Mouse (Mus musculus): ENCODE results near the gene P3h2.

The P3h2 gene

DNA sequence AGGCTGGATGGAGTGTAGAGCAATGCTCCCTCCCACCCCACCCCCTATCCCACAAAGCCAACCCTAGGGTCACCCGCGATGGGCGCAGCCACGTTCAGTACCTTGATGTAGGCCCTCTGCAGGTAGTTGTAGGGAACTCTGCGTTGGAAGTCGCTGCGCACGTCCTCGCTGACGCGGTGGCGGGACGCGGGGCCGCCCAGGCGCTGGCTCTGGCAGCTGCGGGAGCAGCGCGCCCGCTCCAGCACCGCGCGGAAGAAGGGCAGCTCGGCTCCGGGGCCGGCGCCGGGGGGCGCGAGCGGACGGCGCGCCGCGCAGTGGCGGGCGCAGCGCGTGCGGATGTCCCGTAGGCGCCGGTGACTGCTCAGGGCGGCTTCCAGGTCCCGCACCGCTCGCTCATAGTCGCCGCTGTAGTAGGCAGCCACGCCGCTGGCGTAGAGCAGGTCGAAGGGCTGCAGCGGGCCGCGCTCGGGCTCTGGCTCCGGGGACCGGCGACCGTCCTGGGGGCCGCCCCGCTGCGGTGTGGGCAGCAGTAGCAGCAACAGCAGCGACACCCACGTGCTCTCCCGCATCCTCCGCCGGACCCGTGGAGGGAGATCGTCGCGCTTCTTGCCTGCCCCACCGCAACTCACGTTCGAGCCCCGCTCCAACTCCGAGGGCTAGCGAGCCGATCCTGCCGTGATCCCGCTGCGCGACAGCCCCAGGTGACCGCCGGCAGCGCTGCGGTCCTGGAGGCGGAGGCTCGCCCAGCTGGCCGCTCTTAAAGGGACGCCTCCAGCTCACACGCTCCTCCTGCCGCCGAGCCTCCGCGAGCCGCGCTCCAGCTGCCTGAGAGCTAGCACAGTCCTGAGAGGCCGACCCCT lies at the start of gene P3h2:
Gene P3h2 (minus strand): TSS at position 670 of the 860 bp plus-strand sequence.
- no peak for DNase-seq (ENCODE audit: low spot score)

DNA sequence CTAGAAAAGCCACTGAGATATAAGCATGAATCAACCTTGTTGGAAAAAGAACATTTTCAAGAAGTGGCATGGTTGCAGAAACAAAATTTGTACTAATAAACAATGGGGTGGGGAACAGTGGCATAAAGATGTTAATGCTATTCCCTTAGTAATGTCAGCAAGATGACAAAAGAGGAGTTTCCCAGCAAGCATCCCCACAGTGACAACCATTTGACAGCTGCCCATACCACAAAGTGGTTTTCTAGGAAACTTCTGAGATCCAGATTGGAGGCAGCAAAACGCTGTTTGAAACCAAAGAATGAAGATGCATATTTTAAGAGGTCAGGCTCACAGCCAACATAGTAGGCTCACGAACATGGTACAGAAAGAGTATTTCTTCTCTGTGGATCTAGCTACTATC lies 46.7 kb upstream of the P3h2 start:
- DNase-seq (ENCODE audit: low spot score) = no peak

DNA sequence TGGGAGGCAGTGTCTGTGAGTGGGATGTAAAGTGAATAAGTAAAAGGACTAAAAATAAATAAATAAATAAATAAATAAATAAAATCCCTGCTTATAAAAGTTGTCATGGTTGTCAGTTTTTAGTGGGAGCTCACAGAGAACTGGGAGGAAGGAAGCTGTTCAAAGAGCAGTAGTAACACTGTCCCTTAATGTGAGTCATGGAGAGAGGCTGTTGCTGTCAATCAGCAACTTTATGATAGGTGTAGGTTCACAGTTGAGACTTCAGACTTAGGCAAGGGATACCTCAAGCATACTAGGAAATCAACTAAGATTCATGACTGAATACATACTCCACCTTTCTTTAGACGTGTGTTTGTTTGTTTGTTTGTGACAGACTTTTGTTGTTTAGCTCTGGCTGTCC lies 45.4 kb upstream of the P3h2 start:
- DNase-seq (ENCODE audit: low spot score) = no peak

DNA sequence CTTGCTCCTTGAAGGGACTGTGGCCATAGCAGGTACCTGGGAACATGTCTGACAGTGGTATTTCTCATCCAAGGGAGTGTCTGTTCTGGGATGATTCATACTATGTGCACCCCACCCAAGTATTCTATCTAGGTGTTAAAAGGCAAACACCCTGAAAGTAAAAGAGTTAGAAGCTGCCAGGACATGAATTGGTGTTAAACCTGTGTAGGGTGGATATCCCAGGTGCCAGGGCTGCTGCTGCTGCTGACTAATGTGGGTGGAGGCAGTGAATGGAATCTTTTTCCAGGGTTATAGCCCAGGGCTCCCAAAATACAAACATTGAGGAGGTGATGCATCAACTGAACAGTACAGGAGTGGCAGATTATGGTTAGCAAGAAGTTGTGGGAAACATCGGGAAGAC lies 41.3 kb upstream of the P3h2 start:
- no peak for DNase-seq (ENCODE audit: low spot score)

DNA sequence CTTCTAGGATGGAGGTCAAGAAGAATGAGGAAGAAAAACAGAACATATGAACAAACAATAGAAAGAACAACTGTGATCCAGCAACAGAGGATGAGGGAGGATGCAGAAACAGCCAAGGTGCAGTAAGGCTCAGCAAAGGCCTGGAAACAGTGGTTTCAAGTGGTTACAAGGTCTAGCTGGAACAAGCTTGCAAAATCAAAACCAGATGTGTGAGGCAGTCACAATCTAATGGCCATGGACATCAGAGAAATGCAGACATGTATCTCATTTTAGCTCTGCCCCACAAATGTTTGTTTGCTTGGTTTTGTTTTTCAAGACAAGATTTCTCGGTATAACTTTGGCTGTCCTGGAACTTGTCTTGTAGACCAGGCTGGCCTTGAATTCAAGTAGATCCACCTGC lies 25.5 kb upstream of the P3h2 start:
- no peak for DNase-seq (ENCODE audit: low spot score)

DNA sequence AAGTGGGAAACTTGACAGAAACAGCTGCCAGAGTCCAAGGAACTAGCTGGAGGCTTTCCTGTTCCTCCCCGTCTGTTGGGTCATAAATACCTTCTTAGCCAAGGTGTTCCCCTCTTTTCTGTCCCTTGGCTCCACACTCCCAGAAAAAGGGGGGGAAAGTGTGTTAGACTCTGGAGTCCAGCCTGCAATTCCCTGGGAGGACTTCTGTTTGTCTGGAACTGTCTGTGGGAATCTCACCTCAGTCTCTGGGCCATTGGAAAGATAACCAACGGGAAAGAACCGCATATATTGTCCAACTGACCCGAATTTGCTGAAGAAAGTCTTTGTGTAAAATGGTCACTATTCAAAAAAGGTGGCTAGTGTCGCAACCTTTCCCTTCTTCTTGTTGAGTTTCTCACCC lies 1.0 kb upstream of the P3h2 start:
- no peak for DNase-seq (ENCODE audit: low spot score)

DNA sequence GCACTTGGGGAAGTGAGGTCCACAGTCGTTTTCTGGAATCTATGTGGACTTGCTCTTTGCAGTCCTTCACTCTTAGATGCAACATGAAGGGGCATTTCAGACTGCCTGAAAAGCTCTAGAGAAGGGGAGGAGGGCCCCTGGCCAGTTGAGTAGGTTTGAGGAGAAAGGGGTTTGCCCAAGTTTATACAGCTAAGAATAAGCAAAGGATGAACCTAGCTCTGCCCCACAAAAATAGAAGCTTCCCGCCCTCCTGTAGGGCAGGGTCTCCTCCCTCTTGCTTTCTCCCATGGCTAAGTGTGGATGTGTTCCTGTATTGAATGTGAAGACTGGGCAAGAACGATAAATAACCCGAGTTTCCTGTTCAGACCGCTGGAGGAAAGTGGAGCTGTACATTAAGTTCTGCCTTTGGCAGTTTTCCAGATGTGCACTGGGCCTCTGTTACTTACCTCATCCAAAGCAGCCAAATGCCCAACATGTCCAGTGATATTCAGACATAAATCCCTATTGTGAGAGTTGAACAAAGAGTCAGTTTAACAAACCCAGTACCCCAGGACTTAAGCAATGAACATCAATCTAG lies 545 bp upstream of the P3h2 start:
- no peak for DNase-seq (ENCODE audit: low spot score)

DNA sequence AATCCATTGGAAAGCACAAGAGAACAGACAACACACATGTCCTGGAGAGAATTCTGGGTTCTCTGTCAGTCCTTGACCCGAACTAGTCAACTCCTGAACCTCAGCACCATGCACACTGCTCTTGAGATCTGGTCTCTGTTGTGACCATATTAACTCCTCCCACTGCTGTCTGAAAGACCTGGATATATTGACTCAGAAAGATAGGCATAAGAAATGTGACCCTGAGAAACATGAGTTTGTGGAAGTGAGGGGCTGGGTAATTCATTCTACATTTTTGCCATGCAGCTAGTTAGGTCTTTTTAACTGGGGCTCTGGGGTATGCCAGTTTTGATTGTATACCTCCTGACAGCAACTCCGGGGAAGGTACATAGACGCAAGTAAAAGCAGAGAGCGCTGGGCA lies 1.3 kb downstream of the P3h2 start:
- no peak for DNase-seq (ENCODE audit: low spot score)

DNA sequence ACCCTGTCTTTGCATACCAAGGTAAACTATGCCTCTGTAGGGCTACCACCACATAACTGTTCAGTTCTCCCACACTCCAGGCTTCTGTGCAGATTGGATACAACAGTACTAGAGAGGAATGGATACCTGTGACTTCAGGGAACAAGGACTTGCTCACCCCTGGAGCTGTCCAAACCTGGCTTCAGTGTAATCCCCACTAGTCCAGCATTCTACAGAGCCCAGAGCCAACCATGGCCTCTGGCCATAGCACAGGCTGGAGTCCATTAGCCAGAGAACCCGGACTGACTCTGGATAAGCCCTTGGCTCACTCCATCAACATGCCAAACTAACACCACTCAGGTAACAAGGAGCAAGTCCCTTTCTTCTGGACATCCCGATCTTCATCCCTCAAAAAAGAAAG lies 2.7 kb downstream of the P3h2 start:
- no peak for DNase-seq (ENCODE audit: low spot score)

DNA sequence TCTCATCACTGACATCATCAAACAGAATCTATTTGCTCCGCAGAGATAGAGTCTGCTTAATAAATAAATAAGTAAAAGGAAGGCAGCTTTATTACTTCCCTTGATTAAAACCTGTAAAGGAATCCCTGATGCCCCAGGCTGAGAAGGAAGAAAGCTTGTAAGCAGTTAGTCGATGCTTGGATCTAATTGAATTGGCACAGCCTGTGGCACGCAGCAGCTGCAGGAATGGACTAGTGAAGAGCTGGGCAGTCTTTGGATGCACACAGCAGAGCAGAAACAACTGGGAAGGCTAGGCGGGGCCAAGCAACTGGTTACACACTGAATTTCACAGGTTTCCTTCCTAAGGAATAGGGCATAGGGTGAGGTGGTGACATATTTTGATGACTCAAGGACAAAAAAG lies 5.4 kb downstream of the P3h2 start:
- no peak for DNase-seq (ENCODE audit: low spot score)

DNA sequence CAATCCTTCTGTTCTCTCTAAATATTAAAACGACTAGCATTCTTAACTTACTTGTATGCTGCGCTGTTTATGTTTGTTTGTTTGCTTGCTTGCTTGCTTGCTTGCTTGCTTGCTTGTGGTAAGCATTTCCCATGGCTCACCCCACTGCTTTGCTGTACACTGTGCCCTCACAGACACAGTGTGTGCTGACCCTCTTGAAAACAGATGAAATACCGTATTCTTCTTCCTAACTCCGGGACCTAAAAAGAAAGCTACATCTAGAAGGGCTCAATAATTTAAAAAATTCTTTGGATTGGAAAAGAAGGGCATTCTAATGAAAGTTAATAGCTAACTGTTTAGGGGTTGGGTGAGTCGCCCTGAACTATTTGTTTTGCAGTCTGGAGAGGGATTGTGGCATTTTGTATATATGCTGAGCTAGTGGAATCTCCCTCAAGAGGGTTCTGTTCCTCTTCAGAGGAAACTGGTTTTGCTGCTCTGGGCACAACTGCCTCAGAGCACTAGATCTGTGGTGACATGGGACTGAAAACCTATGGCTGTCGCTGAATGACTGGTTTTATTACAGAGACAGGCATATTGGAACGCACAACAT lies 9.8 kb downstream of the P3h2 start:
- DNase-seq (ENCODE audit: low spot score) = no peak

DNA sequence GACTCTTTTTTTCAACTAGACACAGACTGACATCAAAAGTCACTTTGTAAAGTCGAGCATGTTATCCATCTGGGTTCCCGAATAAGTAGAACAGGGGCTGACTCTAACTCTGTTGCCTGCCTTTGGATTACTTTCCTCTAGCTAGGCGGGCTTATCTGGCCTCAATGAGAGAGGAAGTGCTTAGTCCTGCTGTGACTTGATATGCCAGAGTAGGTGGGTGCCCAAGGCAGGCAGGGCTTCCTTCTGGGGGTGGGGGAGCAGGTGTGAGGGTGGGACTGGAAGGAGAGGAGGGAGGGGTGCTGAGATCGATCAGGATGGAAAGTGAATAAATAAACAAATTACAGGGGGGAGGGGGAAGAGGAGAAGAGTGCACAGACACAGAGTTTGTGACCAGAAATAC lies 11.7 kb downstream of the P3h2 start:
- no peak for DNase-seq (ENCODE audit: low spot score)

DNA sequence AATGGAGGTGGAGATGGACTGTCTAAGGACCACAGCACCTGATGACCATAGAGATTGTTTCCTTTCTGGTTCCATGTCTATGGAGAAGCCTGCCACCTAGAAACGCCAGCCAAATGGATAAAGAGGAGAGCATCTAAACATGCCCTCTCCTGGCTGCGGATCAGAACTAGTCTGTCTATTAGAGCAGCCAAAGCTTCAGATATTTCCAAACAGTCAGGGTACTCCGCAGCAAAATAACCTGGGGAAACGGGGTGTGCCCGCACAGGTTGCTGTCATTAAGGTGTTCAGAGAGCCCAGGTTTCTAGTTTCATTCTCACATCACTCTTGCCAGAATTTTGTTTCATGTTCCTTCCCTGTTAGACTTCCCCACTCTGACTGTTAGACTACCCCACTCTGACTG lies 16.6 kb downstream of the P3h2 start:
- DNase-seq (ENCODE audit: low spot score) = no peak

DNA sequence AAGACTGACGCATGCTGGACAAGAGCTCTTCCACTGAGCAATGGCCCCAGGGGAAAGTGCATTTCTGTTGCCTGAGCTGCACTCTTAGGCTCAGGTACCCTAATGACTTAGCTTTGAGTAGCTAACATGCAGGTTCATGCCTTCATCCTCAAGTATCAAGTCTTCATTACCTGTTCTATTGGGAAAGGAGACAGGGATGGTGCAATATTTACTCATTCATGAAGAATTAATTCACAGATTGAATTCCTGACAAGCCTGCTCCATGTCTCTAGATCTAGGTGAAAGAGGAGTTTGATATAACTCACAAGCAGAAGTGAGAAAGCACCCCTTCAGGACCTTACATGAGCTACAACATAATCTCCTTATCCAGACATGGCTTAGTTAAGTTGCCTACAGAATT lies 17.3 kb downstream of the P3h2 start:
- DNase-seq (ENCODE audit: low spot score) = no peak

DNA sequence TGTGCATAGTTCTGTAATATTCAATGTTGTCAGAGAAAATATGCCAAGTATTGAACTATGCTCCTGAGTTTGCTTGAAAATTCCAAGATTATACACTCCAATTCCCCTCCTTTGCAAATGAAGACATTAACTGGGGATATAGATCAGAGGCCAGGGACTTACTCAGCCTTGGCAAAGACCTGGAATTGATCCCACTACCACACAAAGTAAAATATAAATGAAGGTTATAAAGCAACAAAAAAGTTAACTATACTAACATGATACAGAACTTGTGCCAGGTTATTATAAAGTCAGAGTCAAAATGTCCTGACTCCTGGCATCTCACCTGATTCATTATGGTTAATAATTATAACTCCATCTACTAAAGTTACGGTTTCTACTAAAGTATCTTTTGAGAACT lies 18.6 kb downstream of the P3h2 start:
- DNase-seq (ENCODE audit: low spot score) = no peak

DNA sequence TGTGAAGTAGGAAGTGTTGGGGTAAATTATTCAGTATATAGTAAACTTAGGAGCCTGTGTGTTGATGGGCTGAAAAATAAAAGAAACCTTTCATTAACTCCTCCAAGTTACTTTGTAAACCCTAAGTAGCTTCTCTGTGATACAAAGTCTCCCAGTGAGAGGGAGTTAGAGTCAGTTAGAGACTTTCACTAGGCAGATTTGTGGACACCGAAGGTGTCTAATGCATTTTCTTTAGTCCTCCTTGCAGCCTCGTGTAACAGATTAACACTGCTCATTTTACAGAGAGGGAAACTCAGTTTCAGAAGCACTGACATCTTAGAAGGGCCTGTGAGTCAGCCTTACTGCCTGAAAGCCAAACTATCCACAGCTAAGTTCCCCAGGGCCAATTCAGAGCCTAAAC lies 20.4 kb downstream of the P3h2 start:
- no peak for DNase-seq (ENCODE audit: low spot score)

DNA sequence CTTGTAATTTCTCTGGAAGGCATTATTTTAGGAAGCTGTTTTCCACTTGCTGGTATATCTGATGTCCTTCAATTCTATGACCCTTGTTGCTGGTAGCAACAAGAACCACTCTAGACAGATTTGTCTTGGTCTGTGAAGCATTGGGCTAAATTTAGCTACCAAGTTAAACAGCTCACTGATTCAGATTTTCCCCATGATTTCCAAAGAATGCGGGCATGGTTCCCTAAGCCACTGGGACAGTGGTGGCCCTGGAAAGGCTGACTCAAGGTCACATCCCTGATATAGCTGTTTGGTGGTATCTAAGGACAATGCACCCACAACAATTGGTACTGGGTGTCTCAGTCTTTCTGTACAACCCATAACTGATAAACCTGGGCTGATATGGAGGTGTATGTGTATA lies 22.8 kb downstream of the P3h2 start:
- no peak for DNase-seq (ENCODE audit: low spot score)

DNA sequence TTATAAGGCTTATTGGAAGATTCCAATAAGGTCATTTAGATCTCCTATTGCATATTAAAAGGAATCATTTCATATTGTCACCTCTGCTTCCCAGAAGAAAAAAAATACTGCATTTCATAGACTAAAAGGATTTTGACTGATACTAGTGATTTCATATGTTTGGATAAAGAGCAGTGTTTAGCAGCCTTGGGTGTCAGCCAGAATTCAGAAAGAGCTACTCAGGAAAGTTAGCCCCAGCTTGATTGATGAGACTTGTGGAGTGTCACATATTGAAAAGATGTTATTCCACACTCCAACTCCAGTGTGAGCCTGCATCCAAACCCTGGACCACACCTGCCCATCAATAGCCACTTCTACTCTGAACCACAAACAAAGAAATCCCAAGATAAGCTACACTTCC lies 23.2 kb downstream of the P3h2 start:
- DNase-seq (ENCODE audit: low spot score) = no peak

DNA sequence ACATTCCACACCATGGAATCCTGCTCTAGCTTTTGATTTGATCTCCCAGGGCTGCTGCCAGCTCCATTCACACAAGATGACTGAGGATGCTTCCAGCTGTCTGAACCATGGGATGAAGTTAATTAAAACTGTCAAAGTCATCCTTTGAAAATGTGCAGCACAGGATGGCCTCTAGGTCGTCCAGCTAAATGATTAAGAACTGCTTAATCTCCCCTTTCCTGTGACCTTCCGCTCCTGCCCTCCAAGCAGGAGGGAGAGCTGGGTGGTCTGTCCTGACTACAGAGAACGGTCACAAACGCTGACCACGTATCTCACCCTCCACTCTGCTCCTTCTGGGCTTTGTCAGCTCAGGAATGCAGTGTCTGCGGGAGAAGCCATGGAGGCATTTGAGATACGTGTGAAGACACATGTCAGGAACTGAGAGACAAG lies 26.6 kb downstream of the P3h2 start:
- no peak for DNase-seq (ENCODE audit: low spot score)

DNA sequence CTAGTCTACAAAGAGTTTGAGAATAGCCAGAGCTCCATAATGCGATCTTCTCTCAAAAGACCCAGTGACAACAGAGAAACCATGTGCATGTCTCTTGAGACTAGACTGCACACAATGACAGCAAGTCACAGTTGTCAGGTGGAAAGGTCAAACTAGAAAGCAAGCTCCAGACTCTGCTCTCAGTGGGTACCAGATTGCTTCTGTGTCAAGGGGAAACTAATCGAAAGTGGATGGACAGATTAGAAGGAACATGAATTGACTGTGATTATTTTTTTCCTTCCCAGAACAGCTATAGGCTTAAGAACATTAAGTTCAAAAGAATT lies 27.5 kb downstream of the P3h2 start:
- DNase-seq (ENCODE audit: low spot score) = no peak

DNA sequence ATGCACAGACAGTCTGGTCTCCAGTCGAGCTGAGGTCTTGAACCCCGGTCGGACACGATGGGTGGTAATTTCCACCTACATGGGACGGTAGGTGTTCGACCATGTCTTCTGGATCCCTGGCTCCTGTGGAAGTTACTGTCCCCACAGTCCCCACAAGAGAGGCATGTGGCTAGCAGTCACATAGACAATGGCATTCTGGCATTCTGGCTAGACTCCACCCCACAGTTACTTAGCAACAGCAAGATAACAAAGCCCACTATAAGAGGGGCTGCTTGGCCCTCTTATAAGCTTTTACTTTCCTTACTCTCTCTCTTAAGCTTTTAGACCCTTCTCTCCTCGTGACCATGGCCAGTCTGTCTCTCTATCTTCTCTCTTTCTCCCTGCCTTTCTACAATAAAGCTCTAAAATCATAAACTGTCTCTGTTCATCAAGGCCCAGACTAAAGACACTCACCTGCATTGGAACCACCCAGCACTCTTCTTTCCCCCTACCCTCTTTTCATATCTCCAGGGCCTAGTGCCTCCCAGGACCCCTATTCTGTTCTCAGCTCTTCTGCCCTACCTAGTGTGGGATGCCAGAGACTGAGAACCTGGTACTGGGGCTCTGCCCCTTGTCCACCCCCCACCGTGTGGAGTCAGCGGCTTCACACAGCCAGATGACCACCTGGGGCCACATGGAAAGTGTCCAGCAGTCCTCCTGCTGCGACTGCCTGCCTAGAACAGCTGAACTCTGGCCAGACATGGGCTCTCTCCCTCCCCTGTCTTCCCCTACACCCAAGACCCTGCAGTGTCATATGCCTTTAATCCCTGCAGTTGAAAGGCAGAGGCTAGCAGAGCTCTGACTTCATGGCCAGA lies 28.1 kb downstream of the P3h2 start:
- DNase-seq (ENCODE audit: low spot score) = no peak

DNA sequence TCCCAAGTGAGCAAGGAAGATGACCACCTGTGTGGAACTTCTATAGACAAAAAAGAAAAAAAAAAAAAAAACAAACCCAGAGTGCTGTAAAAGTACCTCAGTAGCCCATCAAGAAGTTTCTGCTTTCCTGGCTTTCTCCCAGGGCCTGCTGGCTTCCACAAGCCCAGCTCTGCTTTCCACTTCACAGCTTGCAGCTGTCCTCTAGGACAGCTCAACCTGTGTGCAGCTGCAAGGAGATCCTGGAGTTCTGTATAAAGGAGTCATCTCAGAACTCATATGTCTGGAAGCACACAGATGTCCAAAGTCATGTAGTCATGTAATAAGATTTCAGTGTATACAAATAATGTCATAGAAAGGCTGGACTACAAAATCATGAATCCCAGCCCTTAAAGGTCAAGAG lies 30.5 kb downstream of the P3h2 start:
- no peak for DNase-seq (ENCODE audit: low spot score)

DNA sequence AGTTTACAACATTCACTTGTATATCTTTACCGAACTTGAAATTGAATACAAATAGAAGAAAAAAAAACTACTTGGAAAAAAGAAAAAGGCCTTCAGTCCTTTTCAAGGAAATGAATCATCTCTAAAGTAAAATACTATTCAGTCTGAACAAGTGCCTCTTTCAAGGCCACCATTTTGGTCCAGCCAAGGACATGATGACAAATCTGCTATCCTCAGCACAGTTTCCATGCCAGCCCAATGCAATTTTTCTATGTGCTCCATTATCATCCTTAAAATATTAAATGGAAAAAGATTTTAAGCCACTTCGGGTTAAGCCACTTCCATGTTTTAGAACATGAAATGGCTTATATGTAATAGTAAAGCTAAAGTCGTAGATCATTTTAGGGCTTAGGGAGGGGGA lies 35.2 kb downstream of the P3h2 start:
- no peak for DNase-seq (ENCODE audit: low spot score)
